Mouse (Mus musculus): Measurements from ENCODE around the gene Dnaaf5. TPM values are rescaled to one million over a fixed set of nuclear protein-coding genes. Genes with fewer than 3 reads are reported as not detected.

Dnaaf5 gene
- polyA plus RNA-seq (2015; fragmentation: Nextera tagmentation; extraction: Ambion mirVana) = 2.3 and 3.9 TPM in 2 replicates

DNA sequence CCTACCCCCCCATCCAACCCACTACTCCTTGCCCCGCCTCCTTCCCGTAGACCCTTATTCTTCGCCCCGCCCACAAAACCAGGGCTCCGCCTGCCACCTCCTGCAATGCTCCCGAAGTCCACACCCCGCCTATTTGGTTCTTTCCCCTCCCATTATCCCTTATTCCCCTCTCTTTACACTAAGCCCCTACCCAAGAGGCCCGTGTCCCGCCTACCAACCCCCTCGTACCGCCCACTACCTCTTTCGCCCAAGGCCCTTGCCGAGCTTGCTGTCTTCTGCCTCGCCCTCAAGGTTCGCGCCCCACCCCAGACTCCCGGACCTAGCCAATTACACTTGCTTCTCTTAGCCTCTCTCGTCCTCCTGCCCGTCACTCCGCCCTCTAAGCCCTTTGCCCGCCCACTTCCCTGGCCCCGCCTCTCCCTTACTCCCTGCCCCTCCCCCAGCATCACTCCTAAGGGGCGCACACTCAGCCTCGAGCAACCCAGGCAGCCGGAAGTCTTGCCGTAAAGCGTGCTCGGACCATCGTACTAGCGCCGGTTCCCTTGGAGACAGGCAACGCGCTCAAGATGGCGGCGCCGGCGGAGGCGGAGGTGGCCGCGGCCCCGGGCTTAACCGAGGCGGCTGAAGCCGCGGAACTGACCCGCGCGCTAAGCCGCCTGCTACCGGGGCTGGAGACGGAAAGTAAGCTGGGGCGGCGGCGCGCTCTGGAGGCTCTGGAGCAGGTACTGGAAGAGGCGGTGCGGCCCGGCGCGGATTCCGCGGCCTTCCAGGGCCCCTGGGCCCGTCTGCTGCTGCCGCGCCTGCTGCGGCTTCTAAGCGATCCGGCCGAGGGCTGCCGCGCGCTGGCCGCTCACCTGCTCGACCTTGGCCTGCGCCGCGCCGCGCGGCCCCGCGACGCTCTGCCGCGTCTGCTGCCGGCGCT lies at the start of gene Dnaaf5, which contains the start of gene Prkar1b:
Dnaaf5 (plus strand) TSS at position 543 of the 922 bp plus-strand sequence.
Prkar1b (minus strand) TSS at position 321 of the 922 bp plus-strand sequence.
- WGBS = under 1% methylated on average over 84 of the region's 87 CpGs
- H3K9me3 ChIP-seq = no peaks in the 10 kb centered on the region
- H3K4me1 ChIP-seq (replicated peaks) = peaks cover 23% of the 10 kb centered on the region
- peak within 1 kb of the TSS; percentile 85 for H3K9ac ChIP-seq (replicated peaks)
- no peaks in the 10 kb centered on the region for H3K27me3 ChIP-seq
- H3K4me2 ChIP-seq (replicated peaks) = peak within 1 kb of the TSS; percentile 90
- peak within 1 kb of the TSS; percentile 80 for H3K27ac ChIP-seq
- H3K36me3 ChIP-seq = peaks cover 33% of the 10 kb centered on the region
- peak; percentile 97 for ATAC-seq
- peak within 1 kb of the TSS; percentile 95 for H3K4me3 ChIP-seq (replicated peaks)

DNA sequence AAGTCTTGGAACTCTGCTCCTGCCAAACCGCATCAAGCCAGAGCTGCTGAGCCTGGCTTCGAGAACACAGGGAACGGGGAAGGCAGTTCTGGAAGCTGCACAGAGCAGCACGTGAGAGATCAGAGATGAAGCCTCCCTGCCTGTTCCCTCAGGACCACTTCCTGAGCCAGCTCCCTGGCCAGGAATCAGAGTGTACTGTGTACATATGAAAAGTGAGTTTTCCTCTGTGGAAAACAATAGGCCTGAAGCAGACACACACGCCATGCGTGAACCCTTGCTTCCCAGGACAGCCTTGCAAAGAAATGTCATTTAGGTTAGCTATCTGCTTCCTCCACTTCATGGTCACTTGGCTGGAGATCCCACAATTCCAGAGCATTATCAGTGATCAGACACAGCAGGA lies 48.2 kb upstream of the Dnaaf5 start:
- no peaks in the 10 kb centered on the region for H3K27me3 ChIP-seq
- H3K9me3 ChIP-seq = no peaks in the 10 kb centered on the region
- no peak overlapping the region for H3K4me3 ChIP-seq (replicated peaks)
- peaks cover 16% of the 10 kb centered on the region for H3K4me1 ChIP-seq (replicated peaks)
- H3K27ac ChIP-seq = no peak overlapping the region
- H3K36me3 ChIP-seq = peaks cover 20% of the 10 kb centered on the region
- 75% methylated on average over 6 of the region's 6 CpGs for WGBS
- no peak overlapping the region for H3K4me2 ChIP-seq (replicated peaks)
- no peak overlapping the region for H3K9ac ChIP-seq (replicated peaks)
- no peak for ATAC-seq

DNA sequence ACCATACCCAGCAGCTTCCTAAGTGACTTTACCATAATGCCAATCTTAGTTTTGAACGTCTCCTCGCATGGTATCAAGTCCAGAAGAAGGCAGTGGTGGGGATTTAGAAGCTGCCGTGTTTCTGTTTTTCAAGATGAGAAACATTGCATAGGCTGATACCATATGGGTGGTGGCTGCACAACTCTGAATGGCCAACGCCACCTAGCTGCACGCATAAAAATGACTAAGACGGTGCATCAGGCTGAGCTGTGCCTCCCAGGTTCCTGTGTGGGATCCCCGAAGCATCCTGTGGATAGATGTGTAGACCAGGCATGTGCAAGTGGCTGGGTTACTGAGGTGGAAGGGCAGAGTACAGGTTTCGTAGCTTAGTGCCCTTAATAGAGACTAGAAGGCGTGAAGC lies 42.2 kb upstream of the Dnaaf5 start:
- Histone ChIP-seq H3K9ac (replicated peaks) (no peak overlapping the region), H3K27ac (no peak overlapping the region), H3K36me3 (peaks cover 36% of the 10 kb centered on the region), H3K9me3 (no peaks in the 10 kb centered on the region), H3K4me1 (replicated peaks) (peaks cover 6% of the 10 kb centered on the region), H3K4me3 (replicated peaks) (no peak overlapping the region), H3K27me3 (no peaks in the 10 kb centered on the region), H3K4me2 (replicated peaks) (no peak overlapping the region)
- 81% methylated on average over 9 of the region's 9 CpGs for WGBS
- no peak for ATAC-seq

DNA sequence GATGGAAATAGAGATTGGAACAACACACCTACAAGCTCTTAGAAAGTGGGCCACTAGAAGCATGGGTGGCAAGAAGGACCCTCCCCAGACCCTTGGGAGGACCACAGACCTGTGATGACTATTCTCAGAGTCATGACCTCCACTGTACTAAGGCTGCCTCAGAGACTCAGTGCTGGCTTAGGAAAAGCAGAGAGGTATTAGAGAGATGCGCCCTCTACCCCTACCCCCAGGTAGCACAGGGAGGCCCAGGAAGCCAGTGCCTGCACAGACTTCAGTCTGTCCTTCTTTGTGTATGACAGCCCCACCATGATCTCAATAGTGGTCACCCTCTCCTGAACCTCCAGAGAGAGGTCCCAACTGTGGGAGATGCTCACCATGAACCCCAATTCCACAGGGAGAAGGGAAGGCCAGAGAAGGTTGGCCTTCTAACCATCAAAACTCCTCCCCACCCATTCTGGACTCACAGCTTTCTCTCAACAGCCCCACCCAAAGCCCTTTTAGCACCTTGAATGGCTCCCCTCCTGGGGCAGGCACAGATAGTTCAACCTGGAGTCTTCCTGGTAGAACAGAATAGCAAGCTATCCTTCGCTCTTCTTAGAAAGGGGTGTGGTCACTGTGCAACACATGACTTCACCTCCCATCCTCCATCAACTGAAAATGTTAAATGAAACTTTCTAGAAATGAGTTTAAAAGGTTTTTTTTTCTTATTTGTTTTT lies 39.7 kb upstream of the Dnaaf5 start:
- peaks cover 29% of the 10 kb centered on the region for H3K36me3 ChIP-seq
- no peak for ATAC-seq
- WGBS = 91% methylated on average over 2 of the region's 2 CpGs
- no peaks in the 10 kb centered on the region for H3K9me3 ChIP-seq
- H3K27ac ChIP-seq = no peak overlapping the region
- no peak overlapping the region for H3K9ac ChIP-seq (replicated peaks)
- no peak overlapping the region for H3K4me3 ChIP-seq (replicated peaks)
- no peak overlapping the region for H3K4me2 ChIP-seq (replicated peaks)
- H3K27me3 ChIP-seq = no peaks in the 10 kb centered on the region
- H3K4me1 ChIP-seq (replicated peaks) = peaks cover 11% of the 10 kb centered on the region

DNA sequence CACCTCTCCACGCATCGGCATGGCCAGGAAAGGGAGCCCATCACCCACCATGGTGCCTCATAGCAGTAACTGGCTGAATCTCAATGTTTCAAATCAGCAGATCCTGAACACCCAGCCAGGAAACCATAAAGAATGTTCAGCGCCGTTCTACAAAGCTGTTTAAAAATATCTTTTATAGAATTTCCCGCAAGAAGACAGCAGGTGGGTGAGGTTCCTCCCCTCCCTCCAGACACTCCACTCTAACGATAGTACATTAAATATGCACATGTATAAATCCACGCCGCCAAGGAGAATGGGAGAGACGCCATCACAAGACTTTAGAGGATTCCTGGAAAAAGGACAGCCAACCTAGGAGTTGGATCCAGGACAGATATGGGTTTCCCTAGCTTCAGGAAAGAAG lies 38.0 kb upstream of the Dnaaf5 start:
- Histone ChIP-seq H3K27me3 (no peaks in the 10 kb centered on the region), H3K9ac (replicated peaks) (no peak overlapping the region), H3K9me3 (no peaks in the 10 kb centered on the region), H3K4me1 (replicated peaks) (peaks cover 11% of the 10 kb centered on the region), H3K4me3 (replicated peaks) (no peak overlapping the region), H3K27ac (no peak overlapping the region), H3K4me2 (replicated peaks) (no peak overlapping the region), H3K36me3 (peaks cover 19% of the 10 kb centered on the region)
- 74% methylated on average over 9 of the region's 9 CpGs for WGBS
- ATAC-seq = no peak

DNA sequence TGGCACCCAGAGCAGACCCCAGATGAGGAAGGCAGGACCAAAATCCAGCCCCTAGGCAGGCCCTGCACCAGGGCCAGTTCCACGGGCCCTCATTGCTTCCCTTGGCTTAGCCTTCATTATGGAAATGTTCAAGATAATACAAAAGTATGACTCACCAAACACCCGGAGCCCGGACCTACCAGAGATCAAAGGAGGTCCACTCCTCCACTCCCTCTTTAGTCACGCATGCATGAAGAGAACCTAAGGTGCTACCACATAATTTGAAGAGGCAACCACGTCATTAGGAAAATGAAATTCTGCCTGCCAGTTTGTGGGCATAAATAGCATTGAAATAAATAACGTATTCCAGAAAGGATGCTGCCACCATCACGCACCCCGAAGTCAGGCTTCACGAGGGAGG lies 37.6 kb upstream of the Dnaaf5 start:
- WGBS = 65% methylated on average over 9 of the region's 9 CpGs
- Histone ChIP-seq H3K36me3 (peaks cover 18% of the 10 kb centered on the region), H3K9me3 (no peaks in the 10 kb centered on the region), H3K27me3 (no peaks in the 10 kb centered on the region), H3K9ac (replicated peaks) (no peak overlapping the region), H3K27ac (no peak overlapping the region), H3K4me3 (replicated peaks) (no peak overlapping the region), H3K4me1 (replicated peaks) (peaks cover 11% of the 10 kb centered on the region), H3K4me2 (replicated peaks) (no peak overlapping the region)
- no peak for ATAC-seq

DNA sequence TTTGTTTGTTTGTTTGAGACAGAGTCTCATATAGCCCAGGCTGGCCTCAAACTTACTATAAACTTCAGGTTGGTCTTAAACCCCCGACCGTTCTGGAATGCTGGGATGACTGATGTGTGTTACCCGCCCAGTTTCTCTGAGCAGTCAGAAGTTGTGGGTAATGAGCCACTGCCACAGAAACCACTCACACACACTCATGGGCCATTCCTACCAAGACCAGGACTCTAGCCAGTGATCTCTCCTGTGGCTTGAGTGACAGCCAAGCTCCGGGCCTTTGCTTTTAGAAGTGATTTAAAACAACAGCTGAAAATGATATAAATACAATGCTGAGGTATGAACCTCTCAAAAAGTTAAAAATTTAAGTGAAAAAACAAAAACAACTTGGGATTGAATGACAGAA lies 35.1 kb upstream of the Dnaaf5 start:
- Histone ChIP-seq H3K27me3 (no peaks in the 10 kb centered on the region), H3K4me3 (replicated peaks) (no peak overlapping the region), H3K36me3 (0 out of 2 replicates have a peak, but pooled peaks cover 10% of the 10 kb centered on the region), H3K4me2 (replicated peaks) (no peak overlapping the region), H3K9ac (replicated peaks) (no peak overlapping the region), H3K27ac (no peak overlapping the region), H3K9me3 (no peaks in the 10 kb centered on the region), H3K4me1 (replicated peaks) (peaks cover 11% of the 10 kb centered on the region)
- ATAC-seq = no peak
- WGBS = 81% methylated on average over 4 of the region's 4 CpGs

DNA sequence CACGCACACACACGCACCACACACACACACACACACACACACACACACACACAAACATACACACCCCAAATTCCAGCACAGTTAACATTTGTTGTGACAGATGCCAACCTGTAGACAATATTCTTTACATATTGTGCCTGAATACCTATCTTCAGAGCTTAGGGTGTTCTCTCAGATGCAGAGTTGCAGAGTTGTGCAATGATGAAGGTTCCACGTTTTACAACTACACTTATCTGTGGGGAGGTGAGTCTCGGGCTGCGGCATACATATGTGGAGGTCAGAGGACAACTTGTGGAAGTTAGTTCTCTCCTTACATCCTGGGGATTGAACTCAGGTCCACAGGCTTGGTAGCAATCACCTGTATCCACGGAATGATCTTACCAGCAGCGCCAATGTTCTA lies 34.5 kb upstream of the Dnaaf5 start:
- H3K4me3 ChIP-seq (replicated peaks) = no peak overlapping the region
- no peak for ATAC-seq
- peaks cover 11% of the 10 kb centered on the region for H3K4me1 ChIP-seq (replicated peaks)
- no peaks in the 10 kb centered on the region for H3K9me3 ChIP-seq
- H3K9ac ChIP-seq (replicated peaks) = no peak overlapping the region
- H3K27ac ChIP-seq = no peak overlapping the region
- no peak overlapping the region for H3K4me2 ChIP-seq (replicated peaks)
- H3K36me3 ChIP-seq = 0 out of 2 replicates have a peak, but pooled peaks cover 10% of the 10 kb centered on the region
- 97% methylated on average over 7 of the region's 7 CpGs for WGBS
- no peaks in the 10 kb centered on the region for H3K27me3 ChIP-seq

DNA sequence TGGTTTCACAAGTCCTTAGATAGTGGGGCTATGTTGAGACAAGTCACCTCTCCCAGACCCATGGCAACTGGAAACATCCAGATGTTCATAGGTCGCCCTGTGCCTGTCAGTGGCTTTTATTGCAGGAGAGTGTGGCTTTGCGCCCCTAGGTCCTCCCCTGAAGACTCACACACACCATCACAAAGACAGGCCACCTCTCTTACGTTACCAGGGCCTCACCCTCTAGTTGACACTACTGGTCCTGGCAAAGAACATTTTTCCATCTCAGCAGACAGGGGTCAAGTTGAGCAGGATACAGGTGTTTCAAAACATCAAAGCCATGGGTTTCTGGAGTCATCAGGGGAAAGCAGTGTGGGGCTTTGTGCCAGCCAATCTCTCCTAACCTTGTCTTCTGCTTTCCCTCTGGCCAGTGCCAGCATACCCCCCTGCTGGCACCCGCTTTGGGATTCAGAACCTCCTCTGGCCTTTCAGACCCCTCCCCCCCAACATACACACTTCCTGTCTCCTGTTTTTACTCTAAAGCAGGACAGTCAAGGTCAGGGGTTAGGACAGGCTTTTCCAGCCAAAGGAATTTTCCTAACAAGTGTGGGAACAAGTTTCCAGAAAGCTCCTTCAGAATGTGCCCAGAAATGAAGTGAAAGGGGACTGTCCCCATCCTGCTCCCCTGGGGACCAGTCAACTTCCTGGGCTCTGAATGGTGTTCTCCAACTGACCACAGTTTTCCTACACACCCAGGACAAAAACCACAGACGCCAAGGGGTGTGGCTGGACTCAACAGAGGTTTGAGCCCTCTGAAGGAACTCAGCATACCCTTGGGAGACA lies 31.7 kb upstream of the Dnaaf5 start:
- Histone ChIP-seq H3K27ac (no peak overlapping the region), H3K9me3 (peaks cover 2% of the 10 kb centered on the region; the same call in 1 of the 2 replicates), H3K9ac (replicated peaks) (no peak overlapping the region), H3K27me3 (no peaks in the 10 kb centered on the region), H3K4me2 (replicated peaks) (no peak overlapping the region), H3K4me1 (replicated peaks) (0 out of 2 replicates have a peak, but pooled peaks cover 5% of the 10 kb centered on the region), H3K36me3 (peaks cover 19% of the 10 kb centered on the region; the same call in 1 of the 2 replicates), H3K4me3 (replicated peaks) (no peak overlapping the region)
- WGBS = 71% methylated on average over 5 of the region's 5 CpGs
- no peak for ATAC-seq

DNA sequence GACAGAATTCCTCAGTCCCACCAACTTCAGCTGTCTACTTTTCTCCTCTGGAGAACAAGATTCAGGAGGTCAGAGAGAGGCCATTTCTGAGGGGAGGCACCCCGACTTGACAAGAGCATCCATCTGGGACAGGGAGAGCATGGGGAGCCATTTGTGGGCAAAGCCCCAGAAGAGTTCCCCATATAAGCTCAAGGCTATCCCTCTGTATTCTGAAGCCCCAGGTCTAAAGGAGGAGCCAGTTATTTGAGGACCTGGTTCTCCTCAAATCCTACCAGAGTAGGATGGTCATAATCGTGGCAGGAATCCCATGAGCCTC lies 31.1 kb upstream of the Dnaaf5 start:
- Histone ChIP-seq H3K9me3 (peaks cover 2% of the 10 kb centered on the region; the same call in 1 of the 2 replicates), H3K27me3 (no peaks in the 10 kb centered on the region), H3K36me3 (peaks cover 19% of the 10 kb centered on the region; the same call in 1 of the 2 replicates), H3K4me1 (replicated peaks) (0 out of 2 replicates have a peak, but pooled peaks cover 3% of the 10 kb centered on the region), H3K27ac (no peak overlapping the region), H3K4me3 (replicated peaks) (no peak overlapping the region), H3K9ac (replicated peaks) (no peak overlapping the region), H3K4me2 (replicated peaks) (no peak overlapping the region)
- no peak for ATAC-seq
- WGBS = 67% methylated on average over 2 of the region's 2 CpGs

DNA sequence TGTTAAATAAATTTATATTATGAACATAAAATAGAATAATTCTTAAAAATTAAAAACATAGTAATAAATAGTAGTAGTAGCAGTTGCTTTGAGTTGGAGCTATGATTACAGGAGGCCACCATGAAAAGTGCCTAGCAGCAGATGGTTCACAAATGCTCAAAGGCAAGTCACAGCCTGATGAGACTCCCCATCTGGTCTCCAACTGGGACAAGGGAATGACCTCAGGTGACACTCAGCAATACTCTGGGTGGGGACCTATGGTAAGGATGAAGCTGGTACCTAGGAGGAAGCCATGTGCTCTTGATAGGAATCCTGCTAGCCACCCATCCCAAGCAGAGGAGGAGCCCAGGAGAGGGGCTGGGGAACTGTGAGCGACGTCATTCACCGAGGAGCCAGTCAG lies 24.3 kb upstream of the Dnaaf5 start:
- Histone ChIP-seq H3K4me2 (replicated peaks) (no peak overlapping the region), H3K9ac (replicated peaks) (no peak overlapping the region), H3K4me1 (replicated peaks) (peaks cover 16% of the 10 kb centered on the region), H3K27ac (no peak overlapping the region), H3K27me3 (peaks cover 6% of the 10 kb centered on the region), H3K4me3 (replicated peaks) (no peak overlapping the region), H3K36me3 (peaks cover 30% of the 10 kb centered on the region), H3K9me3 (peaks cover 2% of the 10 kb centered on the region; the same call in 1 of the 2 replicates)
- no peak for ATAC-seq
- WGBS = 69% methylated on average over 3 of the region's 3 CpGs

All from midbrain, embryonic 13.5 days (tissue).